Mouse (Mus musculus): ENCODE results near the gene Mylpf. TPM values are rescaled to one million over a fixed set of nuclear protein-coding genes. Genes with fewer than 3 reads are reported as not detected.

Gene Mylpf
- polyA plus RNA-seq, 1 experiment from 2014 or later, result 22.8 TPM

- Histone ChIP-seq H3K27me3 (ENCODE audit: control insufficient read depth, insufficient read depth, low read length) (no peaks in the 10 kb centered on the region), H3K4me2 (ENCODE audit: low read depth, low read length) (peak overlapping the region; percentile 69), H3K9ac (replicated peaks; ENCODE audit: low read length) (peak overlapping the region; percentile 67), H3K4me3 (ENCODE audit: low read depth, low read length) (peak overlapping the region; percentile 56), H3K4me1 (ENCODE audit: control insufficient read depth, insufficient read depth, low read length) (no peaks in the 10 kb centered on the region; the same call in 1 of the 2 replicates), H3K9me3 (replicated peaks; ENCODE audit: control insufficient read depth, low read length) (no peaks in the 10 kb centered on the region), H3K36me3 (replicated peaks; ENCODE audit: control insufficient read depth, insufficient read depth, low read depth, low read length) (no peaks in the 10 kb centered on the region), H3K27ac (replicated peaks; ENCODE audit: low read depth, low read length) (no peak overlapping the region)
- WGBS, result 75% methylated on average over 8 of the region's 8 CpGs
- ATAC-seq (replicated peaks; ENCODE audit: insufficient number of reproducible peaks, low FRiP score, low TSS enrichment, low read depth) (no peak), DNase-seq (ENCODE audit: low spot score) (no peak)
Measured at GRCm38 (mm10) chr7:127259186-127259905, 50.7 kb downstream of the Mylpf start.

- peak; percentile 98 for DNase-seq (ENCODE audit: low spot score)
- peak within 1 kb of the TSS; percentile 67 for H3K9ac ChIP-seq (replicated peaks; ENCODE audit: low read length)
- H3K4me2 ChIP-seq (ENCODE audit: low read depth, low read length), result peak within 1 kb of the TSS; percentile 69
- no peaks in the 10 kb centered on the region for H3K27me3 ChIP-seq (ENCODE audit: control insufficient read depth, insufficient read depth, low read length)
- no peak within 1 kb of the TSS for H3K27ac ChIP-seq (replicated peaks; ENCODE audit: low read depth, low read length)
- no peaks in the 10 kb centered on the region for H3K36me3 ChIP-seq (replicated peaks; ENCODE audit: control insufficient read depth, insufficient read depth, low read depth, low read length)
- ATAC-seq (replicated peaks; ENCODE audit: insufficient number of reproducible peaks, low FRiP score, low TSS enrichment, low read depth), result peak; percentile 97
- peak within 1 kb of the TSS; percentile 56 for H3K4me3 ChIP-seq (ENCODE audit: low read depth, low read length)
- under 1% methylated on average over 50 of the region's 50 CpGs for WGBS
- no peaks in the 10 kb centered on the region for H3K4me1 ChIP-seq (ENCODE audit: control insufficient read depth, insufficient read depth, low read length)
- no peaks in the 10 kb centered on the region for H3K9me3 ChIP-seq (replicated peaks; ENCODE audit: control insufficient read depth, low read length)
Measured at GRCm38 (mm10) chr7:127260309-127261111, 51.8 kb downstream of the Mylpf start, which contains the start of gene Dctpp1. Dctpp1 (minus strand) TSS chr7:127260709.

- DNase-seq (ENCODE audit: low spot score) (no peak), ATAC-seq (replicated peaks; ENCODE audit: insufficient number of reproducible peaks, low FRiP score, low TSS enrichment, low read depth) (no peak)
- no peak overlapping the region for H3K4me3 ChIP-seq (ENCODE audit: low read depth, low read length)
- WGBS, result 82% methylated on average over 10 of the region's 10 CpGs
- H3K4me1 ChIP-seq (ENCODE audit: control insufficient read depth, insufficient read depth, low read length), result no peaks in the 10 kb centered on the region
- no peaks in the 10 kb centered on the region for H3K27me3 ChIP-seq (ENCODE audit: control insufficient read depth, insufficient read depth, low read length)
- no peak overlapping the region for H3K4me2 ChIP-seq (ENCODE audit: low read depth, low read length)
- no peak overlapping the region for H3K27ac ChIP-seq (replicated peaks; ENCODE audit: low read depth, low read length)
- H3K9ac ChIP-seq (replicated peaks; ENCODE audit: low read length), result no peak overlapping the region
- H3K36me3 ChIP-seq (replicated peaks; ENCODE audit: control insufficient read depth, insufficient read depth, low read depth, low read length), result no peaks in the 10 kb centered on the region
- H3K9me3 ChIP-seq (replicated peaks; ENCODE audit: control insufficient read depth, low read length), result no peaks in the 10 kb centered on the region
Measured at GRCm38 (mm10) chr7:127262218-127262961, 53.7 kb downstream of the Mylpf start.

DNA sequence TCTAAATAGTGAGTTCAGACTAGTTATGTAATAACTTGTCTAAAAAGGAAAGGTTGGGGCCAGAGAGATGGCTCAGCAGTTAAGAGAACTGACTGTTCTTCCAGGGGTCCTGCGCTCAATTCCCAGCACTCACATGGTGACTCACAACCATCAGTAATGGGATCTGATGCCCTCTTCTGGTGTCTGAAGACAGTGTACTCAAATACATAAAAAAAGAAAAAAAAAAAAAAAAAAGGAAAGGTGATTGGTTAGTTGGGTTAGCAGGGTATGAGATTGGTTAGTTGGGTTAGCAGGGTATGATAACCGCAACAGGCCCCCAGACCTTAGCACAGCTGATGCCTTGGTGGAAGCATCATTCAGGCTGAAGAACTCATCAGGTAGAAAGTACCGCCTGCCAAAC is 54.8 kb downstream of the Mylpf start:
- Histone ChIP-seq H3K4me2 (ENCODE audit: low read depth, low read length) (no peak overlapping the region), H3K9me3 (replicated peaks; ENCODE audit: control insufficient read depth, low read length) (no peaks in the 10 kb centered on the region), H3K27ac (replicated peaks; ENCODE audit: low read depth, low read length) (no peak overlapping the region), H3K36me3 (replicated peaks; ENCODE audit: control insufficient read depth, insufficient read depth, low read depth, low read length) (no peaks in the 10 kb centered on the region), H3K4me1 (ENCODE audit: control insufficient read depth, insufficient read depth, low read length) (no peaks in the 10 kb centered on the region), H3K27me3 (ENCODE audit: control insufficient read depth, insufficient read depth, low read length) (no peaks in the 10 kb centered on the region), H3K4me3 (ENCODE audit: low read depth, low read length) (no peak overlapping the region), H3K9ac (replicated peaks; ENCODE audit: low read length) (no peak overlapping the region)
- ATAC-seq (replicated peaks; ENCODE audit: insufficient number of reproducible peaks, low FRiP score, low TSS enrichment, low read depth) (no peak), DNase-seq (ENCODE audit: low spot score) (no peak)
- WGBS, result 90% methylated on average over 3 of the region's 3 CpGs

Other genes with a start within 250 kb of the Mylpf start
- 64.3 and 71.6 TPM in 2 replicates for gene Cdipt, start 233.0 kb upstream of the Mylpf start, polyA plus RNA-seq (2014; fragmentation: Nextera tagmentation; extraction: Ambion mirVana)
- gene Cdiptos, start 232.8 kb upstream of the Mylpf start, polyA plus RNA-seq (2014; fragmentation: Nextera tagmentation; extraction: Ambion mirVana), result 1.0 and 2.0 TPM in 2 replicates
- 2.6 and 3.0 TPM in 2 replicates for gene Mvp, start 194.3 kb upstream of the Mylpf start, polyA plus RNA-seq (2014; fragmentation: Nextera tagmentation; extraction: Ambion mirVana)
- 0.32 and 0.53 TPM in 2 replicates for gene Pagr1b, start 192.4 kb upstream of the Mylpf start, polyA plus RNA-seq (2014; fragmentation: Nextera tagmentation; extraction: Ambion mirVana)
- gene Pagr1a, start 191.5 kb upstream of the Mylpf start, polyA plus RNA-seq (2014; fragmentation: Nextera tagmentation; extraction: Ambion mirVana), result 53.4 and 75.3 TPM in 2 replicates
- 52.7 and 56.0 TPM in 2 replicates for gene Gm42742, start 187.8 kb upstream of the Mylpf start, polyA plus RNA-seq (2014; fragmentation: Nextera tagmentation; extraction: Ambion mirVana)
- 7.6 and 7.7 TPM in 2 replicates for gene Prrt2, start 187.7 kb upstream of the Mylpf start, polyA plus RNA-seq (2014; fragmentation: Nextera tagmentation; extraction: Ambion mirVana)
- gene Maz, start 181.9 kb upstream of the Mylpf start, polyA plus RNA-seq (2014; fragmentation: Nextera tagmentation; extraction: Ambion mirVana), result 63.1 and 66.4 TPM in 2 replicates
- gene Kif22, start 166.4 kb upstream of the Mylpf start, polyA plus RNA-seq (2014; fragmentation: Nextera tagmentation; extraction: Ambion mirVana), result 192 and 199 TPM in 2 replicates
- gene Zg16, start 121.6 kb upstream of the Mylpf start, polyA plus RNA-seq (2014; fragmentation: Nextera tagmentation; extraction: Ambion mirVana), result not detected in 2 replicates
- gene AI467606, start 117.5 kb upstream of the Mylpf start, polyA plus RNA-seq (2014; fragmentation: Nextera tagmentation; extraction: Ambion mirVana), result 1.0 and 1.1 TPM in 2 replicates
- gene Qprt, start 86.7 kb upstream of the Mylpf start, polyA plus RNA-seq (2014; fragmentation: Nextera tagmentation; extraction: Ambion mirVana), result 2.5 and 3.0 TPM in 2 replicates
- gene Spn, start 71.1 kb upstream of the Mylpf start, polyA plus RNA-seq (2014; fragmentation: Nextera tagmentation; extraction: Ambion mirVana), result not detected in 2 replicates
- gene Cd2bp2, start 12.8 kb upstream of the Mylpf start, polyA plus RNA-seq (2014; fragmentation: Nextera tagmentation; extraction: Ambion mirVana), result 71.8 and 74.0 TPM in 2 replicates
- 15.8 and 19.2 TPM in 2 replicates for gene Tbc1d10b, start 422 bp upstream of the Mylpf start, polyA plus RNA-seq (2014; fragmentation: Nextera tagmentation; extraction: Ambion mirVana)
- gene Zfp553, start 24.2 kb downstream of the Mylpf start, polyA plus RNA-seq (2014; fragmentation: Nextera tagmentation; extraction: Ambion mirVana), result 20.9 and 22.5 TPM in 2 replicates
- 21.0 and 24.6 TPM in 2 replicates for gene Sept1, start 24.2 kb downstream of the Mylpf start, polyA plus RNA-seq (2014; fragmentation: Nextera tagmentation; extraction: Ambion mirVana)
- 63.2 and 65.3 TPM in 2 replicates for gene Zfp771, start 35.4 kb downstream of the Mylpf start, polyA plus RNA-seq (2014; fragmentation: Nextera tagmentation; extraction: Ambion mirVana)
- 253 and 266 TPM in 2 replicates for gene Dctpp1, start 51.8 kb downstream of the Mylpf start, polyA plus RNA-seq (2014; fragmentation: Nextera tagmentation; extraction: Ambion mirVana)
- gene Sephs2, start 65.2 kb downstream of the Mylpf start, polyA plus RNA-seq (2014; fragmentation: Nextera tagmentation; extraction: Ambion mirVana), result 92.4 and 102 TPM in 2 replicates
- 0.59 and 1.2 TPM in 2 replicates for gene Itgal, start 87.4 kb downstream of the Mylpf start, polyA plus RNA-seq (2014; fragmentation: Nextera tagmentation; extraction: Ambion mirVana)
- gene Zfp768, start 136.7 kb downstream of the Mylpf start, polyA plus RNA-seq (2014; fragmentation: Nextera tagmentation; extraction: Ambion mirVana), result 6.1 and 6.4 TPM in 2 replicates
- 5.6 and 7.8 TPM in 2 replicates for gene Zfp747, start 167.2 kb downstream of the Mylpf start, polyA plus RNA-seq (2014; fragmentation: Nextera tagmentation; extraction: Ambion mirVana)
- 6.7 and 7.1 TPM in 2 replicates for gene 9130019O22Rik, start 178.3 kb downstream of the Mylpf start, polyA plus RNA-seq (2014; fragmentation: Nextera tagmentation; extraction: Ambion mirVana)
- 6.1 TPM in 2 replicates for gene E430018J23Rik, start 184.7 kb downstream of the Mylpf start, polyA plus RNA-seq (2014; fragmentation: Nextera tagmentation; extraction: Ambion mirVana)
- 7.9 and 8.2 TPM in 2 replicates for gene Zfp764, start 197.9 kb downstream of the Mylpf start, polyA plus RNA-seq (2014; fragmentation: Nextera tagmentation; extraction: Ambion mirVana)
- 27.3 and 29.8 TPM in 2 replicates for gene Zfp688, start 213.2 kb downstream of the Mylpf start, polyA plus RNA-seq (2014; fragmentation: Nextera tagmentation; extraction: Ambion mirVana)
- 11.7 and 12.4 TPM in 2 replicates for gene Zfp689, start 240.3 kb downstream of the Mylpf start, polyA plus RNA-seq (2014; fragmentation: Nextera tagmentation; extraction: Ambion mirVana)